ENCODE assay signal across 28 mouse cellular contexts in genomic region chr15:11956129-11956528, GRCm38 (mm10). TPM values are rescaled to one million over a fixed set of nuclear protein-coding genes. Genes with fewer than 3 reads are reported as not detected.
A peak's percentile ranks its signal among the peaks of the same experiment; 100 is the strongest.
DNase-seq lines count a peak whose midpoint lies in the region; TF ChIP-seq lines count a peak whose summit lies in the region.
"Had no signal": no experiment of that assay in that cellular context is flagged by ENCODE, and none has a peak within 500 bp of the region (broad histone marks: within the 10 kb centered on the region; RNA-seq: fewer than 3 reads in every experiment).

No protein-coding gene starts in this region.

- intact Hi-C loops in gastrocnemius, postnatal 36 days (cut with DNase I): no loop called here

- no peak overlapping the region for H3K4me3 ChIP-seq in brown adipose tissue, adult 24 weeks (ENCODE audit: insufficient read depth, low read depth, low read length)
- no peak overlapping the region for H3K4me3 ChIP-seq in thymus, adult 2 months (ENCODE audit: control insufficient read depth, insufficient read depth, low read length)
- H3K4me3 ChIP-seq: embryonic facial prominence, embryonic 13.5 days; embryonic facial prominence, embryonic 15.5 days; erythroblast, embryonic 14.5 days; forebrain, embryonic 10.5 days; forebrain, embryonic 12.5 days had no signal

- WGBS in thymus, adult 2 months: 90% methylated on average over 7 of the region's 7 CpGs

- no peak for TF ChIP-seq POLR2A in thymus, adult 2 months (IDR thresholded peaks at IDR 0.05; ENCODE audit: control insufficient read depth, extremely low read depth, insufficient read depth, low read length, poor library complexity)

- H3K27me3 ChIP-seq in thymus, adult 2 months (ENCODE audit: control insufficient read depth, insufficient read depth, low read length): no peaks in the 10 kb centered on the region
- H3K27me3 ChIP-seq: CH12.LX; embryonic facial prominence, embryonic 13.5 days; embryonic facial prominence, embryonic 15.5 days; forebrain, embryonic 12.5 days; Patski had no signal

- H3K4me1 ChIP-seq in brown adipose tissue, adult 24 weeks (ENCODE audit: control insufficient read depth, insufficient read depth, insufficient read length, low read length): peaks cover 4% of the 10 kb centered on the region
- H3K4me1 ChIP-seq in thymus, adult 2 months (replicated peaks; ENCODE audit: control insufficient read depth, insufficient read depth, low read length): no peaks in the 10 kb centered on the region
- H3K4me1 ChIP-seq: embryonic facial prominence, embryonic 13.5 days; embryonic facial prominence, embryonic 15.5 days; forebrain, embryonic 10.5 days; forebrain, embryonic 12.5 days had no signal

- peak; percentile 23 for DNase-seq in gastrocnemius, adult 18-20 months (ENCODE audit: low spot score)
- no peak for DNase-seq in gastrocnemius, adult 8-10 months (ENCODE audit: low spot score in 2 of 2)
- DNase-seq in gastrocnemius, postnatal 25 days: peak; percentile 16
- DNase-seq in gastrocnemius, postnatal 36 days: no peak
- DNase-seq in thymus, adult 2 months: no peak
- DNase-seq: adrenal gland, adult 8-10 months; adrenal gland, postnatal 14 days; adrenal gland, postnatal 36 days; B cell, adult 2 months; cerebellum, adult 11 months; cerebellum, adult 18-20 months; cerebellum, adult 8-10 months; cerebellum, adult 9-11 months; cerebellum, postnatal 14 days; cerebellum, postnatal 36 days; embryo, embryonic 11 days had no signal

- TF ChIP-seq CTCF in thymus, adult 2 months (IDR thresholded peaks at IDR 0.05; ENCODE audit: borderline replicate concordance, control insufficient read depth, extremely low read depth, insufficient read depth, low read length, poor library complexity): no peak

- H3K36me3 ChIP-seq in thymus, adult 2 months (ENCODE audit: control insufficient read depth, insufficient read depth, low read length): no peaks in the 10 kb centered on the region
- H3K36me3 ChIP-seq: embryonic facial prominence, embryonic 13.5 days; embryonic facial prominence, embryonic 15.5 days; forebrain, embryonic 10.5 days; forebrain, embryonic 12.5 days; G1E had no signal

- H3K27ac ChIP-seq in brown adipose tissue, adult 24 weeks (replicated peaks; ENCODE audit: low read depth, low read length): peak overlapping the region; percentile 93
- H3K27ac ChIP-seq in thymus, adult 2 months (ENCODE audit: control insufficient read depth, insufficient read depth, low read length): no peak overlapping the region
- H3K27ac ChIP-seq: embryonic facial prominence, embryonic 13.5 days; embryonic facial prominence, embryonic 15.5 days; forebrain, embryonic 10.5 days; forebrain, embryonic 12.5 days had no signal

RNA-seq across cellular contexts. Expression of gene Sub1, which starts 40.7 kb away (rescaled TPM):
- total RNA-seq in gastrocnemius, adult 18-20 months (2021): 100 to 1,000 TPM in 1 of 2 experiments, 10 to 100 TPM in 1; 85.1 to 119 TPM
- 100 to 1,000 TPM in 3 of 4 experiments, 10 to 100 TPM in 1; 61.6 to 136 (median 107) TPM for total RNA-seq in gastrocnemius, adult 8-10 months (2022)
- 10 to 100 TPM; 83.4 to 86.2 TPM for total RNA-seq in gastrocnemius, postnatal 25 days (2021)
- 10 to 100 TPM; 74.9 to 81.2 TPM for total RNA-seq in gastrocnemius, postnatal 36 days (2021)
- 220 and 238 TPM in 2 replicates for polyA plus RNA-seq in brown adipose tissue, adult 24 weeks (2012; ENCODE audit: insufficient read depth, insufficient read length, missing spikeins)
- polyA plus RNA-seq in thymus, adult 2 months (2012; rRNA removed): 12.7 and 12.9 TPM in 2 replicates

RNA-seq across cellular contexts. Expression of gene Npr3, which starts 49.0 kb away (rescaled TPM):
- total RNA-seq in gastrocnemius, adult 18-20 months (2021): 1 to 10 TPM; 8.4 to 8.6 TPM
- total RNA-seq in gastrocnemius, adult 8-10 months (2022): 10 to 100 TPM in 1 of 4 experiments, 1 to 10 TPM in 3; 4.1 to 12.0 (median 6.1) TPM
- total RNA-seq in gastrocnemius, postnatal 25 days (2021): 10 to 100 TPM; 12.2 to 16.2 TPM
- total RNA-seq in gastrocnemius, postnatal 36 days (2021): 10 to 100 TPM in 1 of 2 experiments, 1 to 10 TPM in 1; 4.8 to 14.5 TPM
- polyA plus RNA-seq in brown adipose tissue, adult 24 weeks (2012; ENCODE audit: insufficient read depth, insufficient read length, missing spikeins): 67.8 and 71.3 TPM in 2 replicates
- polyA plus RNA-seq in thymus, adult 2 months (2012; rRNA removed): 0.50 and 1.4 TPM in 2 replicates
- total RNA-seq: CH12.LX; common myeloid progenitor, adult 5-6 weeks had no signal
- polyA plus RNA-seq: activated CD4-positive, CD25-positive, alpha-beta regulatory T cell, adult 4 months; CD4-positive, CD25-positive, alpha-beta regulatory T cell, adult 4 months; erythroblast, embryonic 14.5 days; G1E had no signal

Comparison
In these comparisons a context has a peak if more than half of its experiments do, and no peak if none do; other contexts are left out.
1. DNase-seq: peak in gastrocnemius, adult 18-20 months (single experiment) and gastrocnemius, postnatal 25 days (single experiment); none in gastrocnemius, adult 8-10 months (0 of 2), gastrocnemius, postnatal 36 days (0 of 2) and thymus, adult 2 months (single experiment).